Mouse (Mus musculus): ENCODE measurements around the gene Golph3l.

- TF ChIP-seq CTCF (IDR thresholded peaks at IDR 0.05; ENCODE audit: control insufficient read depth, insufficient read depth, low read length): no peak
- no peak for TF ChIP-seq POLR2A (IDR thresholded peaks at IDR 0.05; ENCODE audit: borderline replicate concordance, control insufficient read depth, low read depth, low read length)
Measured at GRCm38 (mm10) chr3:95618511-95618910, 29.8 kb downstream of the Golph3l start.
